Mouse (Mus musculus) intestine, embryonic 14.5 days (tissue): Measurements from ENCODE around the gene Tspan3. TPM values are rescaled to one million over a fixed set of nuclear protein-coding genes. Genes with fewer than 3 reads are reported as not detected.
A peak's percentile ranks its signal among the peaks of the same experiment; 100 is the strongest.

Source experiments
- ATAC-seq: fragments of 200-750 bp; cut with Nextera tagmentation; replicated peaks from 2 replicates; pipeline ENCODE4 v1.8.0; 2017; ENCODE audit warnings: low read depth, moderate number of reproducible peaks, moderate TSS enrichment, moderate library complexity; ENCODE audit not compliant: low FRiP score, low TSS enrichment
- DNase-seq: peaks from one replicate; pipeline ENCODE4 v3.0.0-alpha.2; 2018; ENCODE audit warnings: low spot score
- H3K27ac ChIP-seq: fragments of 300-500 bp; sonication (generic); 2 replicates; pipeline ENCODE4 v1.5.1; 2014; ENCODE audit warnings: low read depth, mild to moderate bottlenecking, control low read depth
- H3K27me3 ChIP-seq: fragments of 300-500 bp; sonication (generic); replicated peaks from 2 replicates; pipeline ENCODE4 v1.6.1; 2014; ENCODE audit warnings: low read length, control low read depth; ENCODE audit not compliant: control insufficient read depth, insufficient read depth
- H3K36me3 ChIP-seq: fragments of 300-500 bp; sonication (generic); 2 replicates; pipeline ENCODE4 v1.6.1; 2014; ENCODE audit warnings: low read length, control low read depth; ENCODE audit not compliant: control insufficient read depth, insufficient read depth
- H3K4me1 ChIP-seq: fragments of 300-500 bp; sonication (generic); replicated peaks from 2 replicates; pipeline ENCODE4 v1.6.1; 2014; ENCODE audit warnings: low read length, control low read depth, mixed read lengths; ENCODE audit not compliant: control insufficient read depth, insufficient read depth
- H3K4me2 ChIP-seq: fragments of 300-500 bp; sonication (generic); 2 replicates; pipeline ENCODE4 v1.6.1; 2014; ENCODE audit warnings: low read length
- H3K4me3 ChIP-seq: fragments of 300-500 bp; sonication (generic); 2 replicates; pipeline ENCODE4 v1.5.1; 2014; ENCODE audit warnings: low read depth, low read length, control low read depth, mixed read lengths
- H3K9ac ChIP-seq: fragments of 300-500 bp; sonication (generic); 2 replicates; pipeline ENCODE4 v1.6.1; 2014; ENCODE audit warnings: mild to moderate bottlenecking, low read length
- H3K9me3 ChIP-seq: fragments of 300-500 bp; sonication (generic); 2 replicates; pipeline ENCODE4 v1.6.1; 2016; ENCODE audit warnings: low read length, control low read depth; ENCODE audit not compliant: control insufficient read depth
- WGBS: fragments of 180-500 bp; shearing (Covaris S2); extraction: QIAGEN DNeasy Blood & Tissue Kit; methylation state at CpG from one replicate; pipeline ENCODE4 v1.1.7; 2014; 5-methylcytosine and 5-hydroxymethylcytosine counted together
- polyA plus RNA-seq: library from polyadenylated mRNA; unstranded; fragments of >200 nt; fragmentation: Nextera tagmentation; extraction: Ambion mirVana; gene quantifications from 2 replicates; pipeline ENCODE4 v1.2.1, GENCODE M21; 2014

Tspan3 gene
- 477 and 510 TPM in 2 replicates for polyA plus RNA-seq

GRCm38 (mm10) chr9:56165377-56165776 lies at the start of gene Tspan3:
Tspan3 (minus strand) TSS chr9:56165477.
- Histone ChIP-seq H3K4me2 (no peak within 1 kb of the TSS), H3K4me3 (no peak within 1 kb of the TSS), H3K9me3 (no peaks in the 10 kb centered on the region), H3K36me3 (no peaks in the 10 kb centered on the region), H3K4me1 (peaks cover 7% of the 10 kb centered on the region), H3K27me3 (no peaks in the 10 kb centered on the region), H3K9ac (no peak within 1 kb of the TSS), H3K27ac (no peak within 1 kb of the TSS)
- ATAC-seq (no peak), DNase-seq (no peak)
- 89% methylated on average over 6 of the region's 6 CpGs for WGBS

GRCm38 (mm10) chr9:56213451-56214291 lies 48.4 kb upstream of the Tspan3 start:
- no peaks in the 10 kb centered on the region for H3K27me3 ChIP-seq
- H3K27ac ChIP-seq = no peak overlapping the region
- ATAC-seq (no peak), DNase-seq (peak; percentile 62)
- H3K9ac ChIP-seq = no peak overlapping the region
- H3K9me3 ChIP-seq = no peaks in the 10 kb centered on the region
- no peak overlapping the region for H3K4me2 ChIP-seq
- no peak overlapping the region for H3K4me3 ChIP-seq
- no peaks in the 10 kb centered on the region for H3K36me3 ChIP-seq
- 0 out of 2 replicates have a peak, but pooled peaks cover 13% of the 10 kb centered on the region for H3K4me1 ChIP-seq
- 38% methylated on average over 11 of the region's 11 CpGs for WGBS

- Histone ChIP-seq H3K4me2 (no peak overlapping the region), H3K36me3 (peaks cover 29% of the 10 kb centered on the region), H3K9ac (no peak overlapping the region), H3K27me3 (no peaks in the 10 kb centered on the region), H3K9me3 (no peaks in the 10 kb centered on the region), H3K27ac (no peak overlapping the region), H3K4me3 (no peak overlapping the region), H3K4me1 (0 out of 2 replicates have a peak, but pooled peaks cover 5% of the 10 kb centered on the region)
- 83% methylated on average over 8 of the region's 8 CpGs for WGBS
- no peak for DNase-seq
- no peak for ATAC-seq
Observed at GRCm38 (mm10) chr9:56208817-56209216, 43.5 kb upstream of the Tspan3 start.

- peaks cover 29% of the 10 kb centered on the region for H3K36me3 ChIP-seq
- H3K9me3 ChIP-seq = no peaks in the 10 kb centered on the region
- no peaks in the 10 kb centered on the region for H3K27me3 ChIP-seq
- H3K4me1 ChIP-seq = no peaks in the 10 kb centered on the region
- no peak for DNase-seq
- no peak overlapping the region for H3K9ac ChIP-seq
- no peak overlapping the region for H3K4me2 ChIP-seq
- H3K4me3 ChIP-seq = no peak overlapping the region
- no peak for ATAC-seq
- 80% methylated on average over 5 of the region's 5 CpGs for WGBS
- H3K27ac ChIP-seq = no peak overlapping the region
Observed at GRCm38 (mm10) chr9:56207516-56207915, 42.2 kb upstream of the Tspan3 start.

- H3K9ac ChIP-seq = no peak overlapping the region
- no peak for DNase-seq
- H3K27ac ChIP-seq = no peak overlapping the region
- no peaks in the 10 kb centered on the region for H3K9me3 ChIP-seq
- no peaks in the 10 kb centered on the region for H3K27me3 ChIP-seq
- H3K4me2 ChIP-seq = no peak overlapping the region
- WGBS = 94% methylated on average over 10 of the region's 10 CpGs
- peaks cover 29% of the 10 kb centered on the region for H3K36me3 ChIP-seq
- H3K4me1 ChIP-seq = no peaks in the 10 kb centered on the region
- no peak overlapping the region for H3K4me3 ChIP-seq
- no peak for ATAC-seq
Observed at GRCm38 (mm10) chr9:56207083-56207482, 41.8 kb upstream of the Tspan3 start.

GRCm38 (mm10) chr9:56205336-56205735 lies 40.1 kb upstream of the Tspan3 start:
- H3K27ac ChIP-seq = no peak overlapping the region
- no peak for ATAC-seq
- no peaks in the 10 kb centered on the region for H3K27me3 ChIP-seq
- no peak overlapping the region for H3K4me2 ChIP-seq
- peaks cover 29% of the 10 kb centered on the region for H3K36me3 ChIP-seq
- DNase-seq = no peak
- peaks cover 6% of the 10 kb centered on the region; the same call in 1 of the 2 replicates for H3K4me1 ChIP-seq
- WGBS = 85% methylated on average over 11 of the region's 11 CpGs
- H3K9ac ChIP-seq = no peak overlapping the region
- H3K9me3 ChIP-seq = no peaks in the 10 kb centered on the region
- H3K4me3 ChIP-seq = no peak overlapping the region

GRCm38 (mm10) chr9:56204316-56204715 lies 39.0 kb upstream of the Tspan3 start:
- 94% methylated on average over 4 of the region's 4 CpGs for WGBS
- no peak overlapping the region for H3K27ac ChIP-seq
- ATAC-seq = no peak

GRCm38 (mm10) chr9:56200645-56201314 lies 35.5 kb upstream of the Tspan3 start:
- WGBS = 28% methylated on average over 14 of the region's 14 CpGs
- no peak overlapping the region for H3K4me3 ChIP-seq
- no peaks in the 10 kb centered on the region for H3K27me3 ChIP-seq
- no peaks in the 10 kb centered on the region for H3K9me3 ChIP-seq
- peaks cover 15% of the 10 kb centered on the region for H3K36me3 ChIP-seq
- peak overlapping the region; percentile 28; the same call in 1 of the 2 replicates for H3K4me2 ChIP-seq
- ATAC-seq (no peak), DNase-seq (peak; percentile 95)
- no peak overlapping the region for H3K9ac ChIP-seq
- H3K27ac ChIP-seq = no peak overlapping the region
- peaks cover 6% of the 10 kb centered on the region; the same call in 1 of the 2 replicates for H3K4me1 ChIP-seq

More at GRCm38 (mm10) chr9:56204316-56204715, 39.0 kb upstream of the Tspan3 start:
- Histone ChIP-seq H3K36me3 (peaks cover 29% of the 10 kb centered on the region), H3K4me1 (peaks cover 6% of the 10 kb centered on the region; the same call in 1 of the 2 replicates), H3K9me3 (no peaks in the 10 kb centered on the region), H3K4me3 (no peak overlapping the region), H3K9ac (no peak overlapping the region), H3K4me2 (no peak overlapping the region), H3K27me3 (no peaks in the 10 kb centered on the region)
- no peak for DNase-seq
